Mouse (Mus musculus) retina, postnatal 1 day (tissue): ENCODE data around the gene Ptpn22.

Experiments
- DNase-seq: peaks from one replicate; pipeline ENCODE4 v3.0.0-alpha.2; 2012

Gene Ptpn22

DNA sequence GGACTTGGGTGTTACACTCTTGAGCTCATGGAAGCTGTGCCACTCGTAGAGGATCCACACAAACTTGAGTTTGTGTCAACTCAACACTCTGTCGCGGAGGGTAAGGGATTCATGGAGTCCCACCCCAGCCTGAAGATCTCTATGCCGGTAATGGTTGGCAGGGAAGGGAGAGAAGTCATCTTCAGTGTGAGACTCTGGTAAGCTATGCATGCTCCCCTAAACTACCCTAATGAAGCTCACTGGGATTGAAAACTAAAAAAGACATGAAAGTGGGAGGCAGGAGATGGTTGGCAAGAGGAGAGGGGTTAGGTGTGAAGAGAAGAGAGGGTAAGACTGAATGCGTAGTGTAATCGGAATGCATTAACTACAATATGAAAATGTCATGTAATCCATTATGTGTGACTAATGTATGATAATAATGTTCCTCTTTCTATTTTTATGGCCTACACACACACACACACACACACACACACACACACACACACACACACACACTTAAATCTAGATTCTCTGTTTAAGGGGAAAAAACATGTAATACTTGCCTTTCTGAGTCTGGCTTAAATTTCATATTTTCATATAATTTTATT, 1.5 kb upstream of the Ptpn22 start:
- no peak for DNase-seq

GRCm38 (mm10) chr3:103859851-103860391, 326 bp downstream of the Ptpn22 start:
- no peak for DNase-seq

GRCm38 (mm10) chr3:103862721-103863220, 3.2 kb downstream of the Ptpn22 start:
- no peak for DNase-seq

DNA sequence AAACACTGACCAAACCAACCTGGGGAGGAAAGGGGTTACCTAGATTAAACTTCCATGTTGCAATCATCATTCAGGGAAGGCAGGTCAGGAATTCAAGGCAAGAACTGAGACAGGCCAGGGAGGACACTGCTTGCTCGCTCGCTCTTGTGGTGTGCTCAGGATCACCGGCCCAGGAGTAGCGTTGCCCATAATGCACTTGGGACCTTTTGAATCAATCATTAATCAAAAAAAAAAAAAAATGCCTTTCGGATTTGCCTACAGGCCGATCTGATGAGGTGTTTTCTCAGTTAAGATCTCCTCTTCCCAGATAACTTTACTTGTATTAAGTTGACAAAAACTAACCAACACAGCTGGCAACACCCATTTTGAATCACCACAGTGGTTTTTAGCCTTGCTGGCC, 4.6 kb downstream of the Ptpn22 start:
- no peak for DNase-seq

DNA sequence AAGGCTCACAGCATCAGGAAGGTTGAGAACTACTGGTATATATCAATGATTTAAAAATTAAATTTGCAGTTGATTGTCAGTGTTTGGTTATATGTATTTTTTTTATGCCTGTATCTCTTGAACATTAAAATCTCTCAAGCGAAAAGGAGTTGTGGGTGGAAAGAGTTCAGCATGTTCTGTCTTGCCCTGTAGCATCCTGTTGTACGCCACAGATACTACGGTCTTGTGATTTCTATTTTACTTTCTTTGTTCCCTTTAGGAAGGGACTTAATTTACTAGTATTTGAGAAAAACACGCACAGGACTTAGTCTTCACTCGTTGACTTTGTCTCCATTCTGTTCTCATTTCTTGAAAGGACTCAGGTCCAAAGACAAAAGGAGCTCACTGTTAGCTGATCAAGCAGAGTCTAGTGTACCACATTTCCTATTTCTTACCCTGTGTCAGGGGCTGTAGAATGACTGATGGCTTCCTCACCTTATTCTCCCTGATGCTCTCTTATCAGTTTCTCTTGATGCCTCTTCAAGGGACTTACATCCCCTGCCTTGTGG, 7.9 kb downstream of the Ptpn22 start:
- no peak for DNase-seq

GRCm38 (mm10) chr3:103868008-103868407, 8.4 kb downstream of the Ptpn22 start:
- DNase-seq = no peak

DNA sequence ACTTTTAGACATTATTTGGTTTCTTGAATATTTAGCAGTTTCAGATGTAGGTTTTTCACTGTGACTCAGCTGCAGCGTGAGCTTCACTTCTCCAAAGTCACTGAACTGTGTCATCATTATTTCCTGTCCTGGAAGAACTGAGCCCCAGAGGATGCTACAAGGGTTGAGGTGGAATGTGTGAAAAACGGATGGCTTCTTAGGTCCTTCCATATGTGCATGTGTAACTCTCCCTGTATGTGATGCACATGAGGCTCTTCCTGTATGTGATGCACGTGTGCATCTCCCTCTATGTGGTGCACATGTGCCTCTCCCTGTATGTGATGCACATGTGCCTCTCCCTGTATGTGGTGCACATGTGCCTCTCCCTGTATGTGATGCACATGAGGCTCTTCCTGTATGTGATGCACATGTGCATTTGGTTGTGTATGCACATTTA, 13.1 kb downstream of the Ptpn22 start:
- no peak for DNase-seq

DNA sequence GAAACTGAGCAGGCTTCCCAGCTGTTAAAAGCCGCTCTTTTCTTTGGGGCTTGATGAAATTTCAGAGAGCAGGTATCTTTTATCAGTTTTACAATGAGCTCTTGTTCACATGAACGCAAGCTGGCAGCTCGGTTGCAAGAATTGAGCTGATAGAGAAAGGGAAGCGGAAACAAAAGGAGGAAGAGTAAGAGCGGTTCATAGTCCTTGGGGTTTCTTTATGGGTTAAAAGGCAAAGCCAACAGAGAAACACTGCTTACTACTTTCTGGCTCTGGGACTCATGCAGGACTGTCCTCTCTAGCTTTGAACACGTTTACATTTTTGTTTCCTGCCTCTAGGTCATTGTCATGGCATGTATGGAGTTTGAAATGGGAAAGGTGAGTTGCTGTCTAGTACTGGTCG, 14.7 kb downstream of the Ptpn22 start:
- no peak for DNase-seq

- no peak for DNase-seq
Observed at GRCm38 (mm10) chr3:103885946-103886345, 26.4 kb downstream of the Ptpn22 start.

DNA sequence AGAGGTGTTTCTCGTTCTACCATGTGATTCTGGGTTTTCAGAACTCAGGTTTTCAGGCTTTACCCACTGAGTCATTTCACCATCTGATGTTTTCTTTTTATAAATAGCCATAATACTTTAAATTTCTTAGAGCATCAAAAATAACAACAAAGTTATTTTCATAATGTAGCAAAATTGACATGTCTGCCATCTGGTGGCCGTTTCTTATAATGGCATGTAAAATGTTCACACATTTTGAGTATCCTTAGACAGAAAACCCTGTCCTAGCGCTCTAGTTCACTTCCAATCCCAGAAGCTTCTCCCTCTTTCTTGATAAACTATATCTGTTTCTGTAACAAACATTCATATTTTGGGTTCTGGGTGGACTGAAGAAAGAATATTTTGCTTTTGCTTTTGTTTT, 28.0 kb downstream of the Ptpn22 start:
- DNase-seq = peak; percentile 70

- no peak for DNase-seq
Observed at GRCm38 (mm10) chr3:103893374-103893773, 33.8 kb downstream of the Ptpn22 start.

DNA sequence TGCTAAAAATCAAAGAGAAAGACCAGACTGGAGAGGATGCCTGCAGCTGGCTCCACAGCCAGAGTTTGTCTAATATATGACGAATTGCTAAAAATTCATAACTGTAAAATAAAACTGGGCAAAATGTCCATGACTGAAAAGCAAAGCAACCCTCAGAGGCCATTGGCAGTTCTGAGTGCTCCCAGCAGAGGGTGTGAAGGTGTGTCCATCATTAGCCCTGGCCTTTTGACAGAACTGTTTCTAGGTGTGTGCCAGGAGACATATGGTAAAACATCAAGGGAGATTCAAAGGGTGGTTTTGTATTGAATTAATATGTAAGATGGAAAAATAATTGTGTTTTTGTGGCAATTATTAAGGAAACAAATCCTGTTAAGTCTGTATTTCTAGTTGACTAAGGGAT, 45.1 kb downstream of the Ptpn22 start:
- DNase-seq = no peak

DNA sequence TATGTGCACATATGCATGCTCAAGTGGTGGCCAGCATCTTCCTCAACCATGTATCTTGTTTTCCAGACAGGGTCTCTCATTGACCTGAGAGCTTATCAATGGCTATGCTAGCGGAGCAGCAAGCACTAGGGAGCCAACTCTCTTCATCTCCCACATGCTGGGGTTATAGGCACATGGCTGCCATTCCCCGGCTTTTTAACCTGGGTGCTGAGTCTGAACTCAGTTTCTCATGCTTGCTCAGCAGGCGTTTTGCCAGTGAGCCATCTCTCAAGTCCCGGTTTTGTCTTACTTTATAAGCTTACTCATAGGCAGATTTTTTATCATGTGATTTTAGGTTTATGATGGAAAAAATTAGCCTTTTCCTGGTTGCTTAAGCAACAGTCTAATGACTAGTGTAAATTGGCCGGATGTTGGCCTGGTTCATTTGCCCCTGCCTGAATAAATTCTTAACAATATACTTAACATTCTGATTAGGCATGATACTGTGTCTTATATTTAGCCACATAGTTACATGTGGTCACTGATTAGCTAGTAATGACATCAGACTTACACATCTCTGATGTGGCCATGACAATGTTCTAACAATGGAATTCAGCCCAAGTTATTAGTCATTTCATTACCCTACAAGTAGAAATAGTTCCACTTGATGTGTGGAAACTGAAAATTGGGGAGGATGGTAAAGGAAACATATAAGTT, 47.9 kb downstream of the Ptpn22 start:
- DNase-seq = no peak

GRCm38 (mm10) chr3:103908781-103909180, 49.2 kb downstream of the Ptpn22 start:
- no peak for DNase-seq

- DNase-seq = no peak
Observed at GRCm38 (mm10) chr3:103913451-103913961, 53.9 kb downstream of the Ptpn22 start.

DNA sequence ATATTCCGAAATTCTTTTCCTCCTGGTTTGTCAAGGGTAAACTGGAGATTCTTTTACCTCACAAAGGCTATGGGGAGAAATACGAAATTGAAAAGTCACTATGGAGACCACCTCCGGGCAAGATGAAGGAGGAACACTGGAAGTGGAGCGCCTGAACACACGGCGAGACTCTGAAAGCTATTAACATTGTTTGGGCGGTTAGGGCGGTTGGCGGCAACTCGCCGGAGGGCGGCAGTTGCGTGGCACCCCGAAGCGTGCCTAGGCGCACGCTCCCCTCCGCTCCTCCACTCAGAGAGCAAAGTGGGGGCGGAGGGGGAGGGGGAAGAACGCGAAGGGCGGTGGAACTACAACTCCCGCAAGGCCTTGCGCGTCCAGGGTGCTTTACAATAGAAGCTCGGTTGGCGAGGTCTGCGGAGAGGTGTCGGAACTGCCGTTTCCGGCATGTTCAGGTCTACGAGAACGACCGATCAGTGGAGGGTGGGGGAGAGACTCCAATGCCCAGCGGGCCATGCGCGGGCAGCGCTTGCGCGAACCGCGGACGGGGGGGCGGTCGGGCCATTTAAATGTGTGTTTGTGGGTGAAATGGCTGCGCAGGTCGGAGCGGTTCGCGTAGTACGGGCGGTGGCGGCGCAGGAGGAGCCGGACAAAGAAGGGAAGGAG, 54.5 kb downstream of the Ptpn22 start, which contains the start of gene Rsbn1:
TSS of gene Rsbn1 (plus strand) at position 111 of the 660 bp plus-strand sequence.
- peak; percentile 100 for DNase-seq

DNA sequence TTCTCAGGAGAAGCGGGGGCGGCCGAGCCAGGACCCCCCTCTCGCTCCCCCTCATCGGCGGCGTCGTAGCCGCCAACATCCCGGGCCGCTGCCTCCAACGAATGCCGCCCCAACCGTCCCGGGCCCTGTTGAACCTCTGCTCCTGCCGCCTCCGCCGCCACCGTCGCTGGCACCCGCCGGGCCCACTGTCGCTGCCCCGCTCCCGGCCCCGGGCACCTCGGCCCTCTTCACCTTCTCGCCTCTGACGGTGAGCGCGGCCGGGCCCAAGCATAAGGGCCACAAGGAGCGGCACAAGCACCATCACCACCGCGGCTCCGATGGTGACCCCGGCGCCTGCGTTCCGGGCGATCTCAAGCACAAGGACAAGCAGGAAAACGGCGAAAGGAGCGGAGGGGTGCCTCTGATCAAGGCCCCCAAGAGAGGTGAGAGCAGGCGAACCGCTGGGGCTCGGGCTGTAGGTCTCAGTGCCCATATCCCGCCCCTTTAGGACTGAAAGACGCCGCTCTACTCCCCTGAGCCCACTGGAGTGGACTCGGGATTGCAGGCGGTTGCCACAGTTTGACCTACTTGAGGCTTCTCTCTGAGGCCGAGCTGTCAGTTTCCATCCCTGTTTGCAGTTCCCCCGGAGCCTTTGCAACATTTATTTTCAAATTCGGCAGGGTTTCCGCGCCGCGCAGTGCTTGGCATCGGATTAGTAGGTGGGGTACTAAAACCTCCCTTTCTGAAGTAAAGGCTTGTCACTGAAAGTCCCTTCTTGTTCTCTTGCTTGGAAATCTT, 55.3 kb downstream of the Ptpn22 start:
- DNase-seq = peak; percentile 76

DNA sequence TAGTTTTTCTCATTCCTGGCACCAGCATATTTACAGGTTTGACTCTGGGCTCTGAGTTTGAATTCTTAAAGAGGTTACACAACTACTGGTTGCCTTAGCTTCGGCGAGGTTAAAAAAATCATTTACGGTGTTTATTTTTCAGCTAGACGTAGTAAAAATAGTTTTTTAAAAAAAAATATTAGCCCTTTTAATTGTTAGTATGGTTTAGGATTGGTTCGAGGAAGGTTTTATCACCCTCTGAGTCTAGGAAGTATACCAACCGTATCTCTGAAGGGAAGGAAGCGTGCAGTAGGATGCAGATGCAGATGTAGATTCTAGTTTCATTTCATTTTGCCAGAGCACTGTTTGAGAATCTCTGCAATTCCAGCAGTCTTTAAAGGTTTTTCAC, 55.9 kb downstream of the Ptpn22 start:
- DNase-seq = no peak

GRCm38 (mm10) chr3:103916205-103916838, 56.7 kb downstream of the Ptpn22 start:
- DNase-seq = no peak

GRCm38 (mm10) chr3:103916839-103917237, 57.2 kb downstream of the Ptpn22 start:
- DNase-seq = no peak

DNA sequence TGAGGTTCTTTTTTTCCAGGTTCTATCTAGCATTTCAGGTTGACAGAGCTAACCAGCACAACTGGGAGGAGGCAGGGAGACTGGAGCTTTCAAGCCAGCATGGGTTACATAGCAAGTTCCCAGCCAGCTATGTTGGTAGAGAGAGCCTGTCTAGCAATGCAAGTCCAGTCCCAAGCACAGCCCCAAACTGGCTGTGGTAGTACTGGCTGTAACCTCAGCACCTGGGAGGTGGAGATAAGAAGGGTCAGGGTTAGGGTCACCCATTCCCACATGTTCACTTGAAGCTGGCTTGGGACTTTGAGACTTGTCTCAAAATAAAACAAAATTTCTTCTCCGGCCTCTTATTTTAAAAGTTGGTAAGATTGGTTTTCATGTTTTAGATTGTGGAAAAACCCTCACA, 60.5 kb downstream of the Ptpn22 start:
- DNase-seq = no peak

- DNase-seq = no peak
Observed at GRCm38 (mm10) chr3:103925302-103925701, 65.7 kb downstream of the Ptpn22 start.
